Mouse (Mus musculus) bone marrow macrophage, adult 2 months (primary cell): ENCODE data around the gene Mtnr1b.

ENCODE experiments used
- CTCF ChIP-seq: IDR thresholded peaks from 2 replicates; pipeline ENCODE4 v1.5.1; 2012; ENCODE audit warnings: low read depth, mild to moderate bottlenecking, low read length, moderate library complexity
- POLR2A ChIP-seq: IDR thresholded peaks from 2 replicates; pipeline ENCODE4 v1.6.1; 2012; ENCODE audit warnings: mild to moderate bottlenecking, low read depth, low read length, borderline replicate concordance

DNA sequence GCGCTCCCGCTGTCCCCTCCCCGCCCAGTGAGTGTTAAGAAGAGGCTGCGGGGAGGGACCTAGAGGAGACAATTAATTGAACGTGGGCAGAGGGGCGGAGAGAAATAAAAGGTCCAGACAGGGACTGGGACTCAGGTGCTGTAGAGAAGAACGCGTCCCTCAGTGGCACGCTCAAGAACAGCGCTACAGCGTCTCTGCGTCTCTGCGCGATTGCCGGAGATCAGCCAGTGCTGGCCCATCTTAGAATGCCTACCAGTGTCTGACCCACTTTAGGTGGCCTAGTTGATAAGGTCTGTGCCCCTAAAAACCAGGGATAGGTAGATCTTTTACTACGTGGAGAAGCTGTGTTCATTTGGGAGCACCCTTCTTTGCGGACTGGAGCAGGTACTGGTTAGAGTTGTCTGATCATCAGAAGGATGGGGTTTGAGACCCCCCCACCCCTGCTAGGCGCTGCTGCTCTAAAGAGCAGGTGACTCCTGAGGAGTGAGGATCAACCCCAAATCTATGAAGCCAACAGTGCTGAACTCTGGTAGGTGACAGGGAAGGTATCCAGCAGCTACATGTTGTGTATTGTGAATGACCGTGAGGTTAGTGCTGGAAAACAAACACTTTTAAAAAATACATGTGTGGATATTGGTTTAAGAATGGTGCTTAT, at the start of gene Mtnr1b:
- TF ChIP-seq CTCF (no peak), POLR2A (no peak)
